Mouse (Mus musculus): Measurements from ENCODE around the gene Sirt7. TPM values are rescaled to one million over a fixed set of nuclear protein-coding genes. Genes with fewer than 3 reads are reported as not detected.

The Sirt7 gene
- polyA plus RNA-seq, 1 experiment from 2014 or later, result 73.1 TPM

DNA sequence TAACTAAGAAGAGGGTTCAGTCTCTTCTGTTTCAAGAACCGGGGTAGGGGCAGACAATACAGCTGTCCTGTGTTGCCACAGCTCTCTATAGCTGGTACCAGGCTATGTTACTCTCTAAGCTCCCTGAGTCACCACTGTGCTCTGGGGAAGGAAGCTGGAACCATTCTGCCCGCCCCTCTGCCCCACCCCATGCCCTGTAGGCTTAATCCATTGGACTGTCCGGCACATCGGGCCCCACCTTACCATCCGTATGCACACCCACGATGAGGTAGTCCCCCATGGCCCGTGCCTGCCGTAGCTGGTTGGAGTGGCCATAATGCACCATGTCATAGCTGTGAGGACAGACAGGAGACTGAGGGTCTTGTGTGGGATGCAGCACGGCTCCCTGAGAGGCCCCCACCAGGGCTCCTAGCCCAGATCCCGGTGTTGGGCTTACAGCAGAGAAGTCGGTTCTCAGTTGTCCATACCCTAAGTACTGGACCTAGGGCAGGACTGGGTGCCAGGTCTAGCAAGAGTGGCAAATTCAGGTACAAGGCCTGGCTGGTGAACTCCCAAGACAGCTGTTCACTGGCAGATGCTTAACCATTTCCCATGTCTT lies 9.3 kb downstream of the Sirt7 start:
- Histone ChIP-seq H3K9me3 (ENCODE audit: control insufficient read depth) (no peaks in the 10 kb centered on the region), H3K9ac (ENCODE audit: low read depth, low read length) (peak overlapping the region; percentile 45), H3K4me1 (replicated peaks; ENCODE audit: control insufficient read depth, insufficient read depth, low read length) (peaks cover 6% of the 10 kb centered on the region; the same call in 1 of the 2 replicates), H3K27ac (ENCODE audit: low read depth, low read length) (peak overlapping the region; percentile 98), H3K36me3 (ENCODE audit: control insufficient read depth, insufficient read depth) (peaks cover 67% of the 10 kb centered on the region), H3K4me3 (ENCODE audit: low read depth, low read length) (0 out of 2 replicates have a peak overlapping the region, but pooled peaks have one; percentile 20), H3K4me2 (replicated peaks; ENCODE audit: low read depth) (peak overlapping the region; percentile 84), H3K27me3 (replicated peaks; ENCODE audit: control insufficient read depth, insufficient read depth, low read length) (no peaks in the 10 kb centered on the region)
- ATAC-seq, result peak; percentile 25
- no peak for TF ChIP-seq CTCF (IDR thresholded peaks at IDR 0.05; ENCODE audit: low read depth)
- WGBS, result 58% methylated on average over 11 of the region's 11 CpGs

DNA sequence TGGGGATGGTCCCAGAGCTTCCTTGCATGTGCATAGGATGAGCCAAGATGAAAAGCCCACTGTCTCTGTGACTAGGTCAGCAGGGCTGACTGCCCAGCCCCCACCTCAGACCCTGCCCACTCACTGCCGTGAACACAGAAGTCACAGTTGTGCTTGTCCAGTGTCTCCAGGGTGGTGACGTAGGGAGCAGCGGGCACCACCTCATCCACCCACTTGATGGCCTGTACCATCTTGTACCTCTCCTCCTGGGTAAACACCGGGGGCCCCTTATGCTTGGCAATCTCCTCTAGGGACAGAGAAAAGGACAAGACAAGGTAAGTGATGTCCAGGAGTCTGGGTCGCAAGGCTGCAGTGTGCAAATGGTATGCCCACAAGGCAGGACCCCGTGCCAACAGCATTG lies 9.9 kb downstream of the Sirt7 start:
- Histone ChIP-seq H3K27me3 (replicated peaks; ENCODE audit: control insufficient read depth, insufficient read depth, low read length) (no peaks in the 10 kb centered on the region), H3K27ac (ENCODE audit: low read depth, low read length) (peak overlapping the region; percentile 98), H3K4me1 (replicated peaks; ENCODE audit: control insufficient read depth, insufficient read depth, low read length) (peaks cover 6% of the 10 kb centered on the region; the same call in 1 of the 2 replicates), H3K4me3 (ENCODE audit: low read depth, low read length) (no peak overlapping the region), H3K9me3 (ENCODE audit: control insufficient read depth) (no peaks in the 10 kb centered on the region), H3K4me2 (replicated peaks; ENCODE audit: low read depth) (peak overlapping the region; percentile 84; the same call in 1 of the 2 replicates), H3K36me3 (ENCODE audit: control insufficient read depth, insufficient read depth) (peaks cover 67% of the 10 kb centered on the region), H3K9ac (ENCODE audit: low read depth, low read length) (peak overlapping the region; percentile 45; the same call in 1 of the 2 replicates)
- WGBS, result 93% methylated on average over 6 of the region's 6 CpGs
- TF ChIP-seq CTCF (IDR thresholded peaks at IDR 0.05; ENCODE audit: low read depth), result no peak
- ATAC-seq, result no peak

DNA sequence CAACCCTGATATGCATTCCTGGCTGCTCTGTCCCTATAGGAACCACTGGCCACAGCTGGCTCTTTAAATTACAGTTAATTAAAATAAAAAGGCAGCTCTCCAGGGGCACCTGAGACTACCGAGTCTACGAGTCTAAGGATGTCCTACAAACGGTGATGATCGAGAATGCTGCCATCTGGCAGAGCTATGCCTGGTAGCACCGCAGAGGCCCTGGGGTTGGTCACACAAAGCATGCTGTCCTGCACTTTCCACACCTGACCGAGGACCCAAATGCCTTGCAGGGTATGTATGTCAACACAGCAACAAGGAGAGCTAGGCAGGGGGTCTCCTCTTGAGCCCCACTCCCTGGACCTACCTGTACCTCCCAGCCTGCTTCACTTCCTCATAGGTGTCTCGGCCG lies 11.1 kb downstream of the Sirt7 start:
- no peak for ATAC-seq
- H3K4me1 ChIP-seq (replicated peaks; ENCODE audit: control insufficient read depth, insufficient read depth, low read length), result peaks cover 6% of the 10 kb centered on the region; the same call in 1 of the 2 replicates
- H3K27me3 ChIP-seq (replicated peaks; ENCODE audit: control insufficient read depth, insufficient read depth, low read length), result no peaks in the 10 kb centered on the region
- H3K4me3 ChIP-seq (ENCODE audit: low read depth, low read length), result no peak overlapping the region
- peaks cover 62% of the 10 kb centered on the region for H3K36me3 ChIP-seq (ENCODE audit: control insufficient read depth, insufficient read depth)
- no peak overlapping the region for H3K4me2 ChIP-seq (replicated peaks; ENCODE audit: low read depth)
- H3K9ac ChIP-seq (ENCODE audit: low read depth, low read length), result no peak overlapping the region
- no peak for TF ChIP-seq CTCF (IDR thresholded peaks at IDR 0.05; ENCODE audit: low read depth)
- no peaks in the 10 kb centered on the region for H3K9me3 ChIP-seq (ENCODE audit: control insufficient read depth)
- H3K27ac ChIP-seq (ENCODE audit: low read depth, low read length), result no peak overlapping the region
- 84% methylated on average over 8 of the region's 8 CpGs for WGBS

DNA sequence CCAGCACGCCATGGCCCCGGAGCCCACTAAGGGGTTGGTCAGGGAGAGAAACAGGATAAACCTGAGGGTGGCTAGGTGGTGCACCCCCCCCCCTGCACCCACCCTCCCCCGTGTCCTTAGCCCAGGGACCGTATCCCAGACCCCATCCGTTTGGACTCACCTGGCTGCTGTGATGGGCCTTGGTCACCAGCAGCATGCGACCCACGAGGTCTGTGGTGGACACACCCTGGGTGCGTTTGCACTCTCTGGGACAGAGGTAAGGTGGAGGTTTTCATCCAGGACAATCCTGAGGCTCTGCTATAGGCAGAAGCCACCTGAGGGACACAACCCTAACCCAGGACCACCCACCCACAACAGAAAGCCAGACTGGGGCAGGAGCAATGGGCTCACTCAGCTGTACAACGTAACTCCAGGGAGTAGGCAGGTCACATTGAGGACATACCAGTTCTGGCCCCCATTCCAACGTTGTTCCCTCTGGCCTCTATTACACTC lies 11.5 kb downstream of the Sirt7 start:
- H3K27me3 ChIP-seq (replicated peaks; ENCODE audit: control insufficient read depth, insufficient read depth, low read length), result no peaks in the 10 kb centered on the region
- peaks cover 58% of the 10 kb centered on the region for H3K36me3 ChIP-seq (ENCODE audit: control insufficient read depth, insufficient read depth)

DNA sequence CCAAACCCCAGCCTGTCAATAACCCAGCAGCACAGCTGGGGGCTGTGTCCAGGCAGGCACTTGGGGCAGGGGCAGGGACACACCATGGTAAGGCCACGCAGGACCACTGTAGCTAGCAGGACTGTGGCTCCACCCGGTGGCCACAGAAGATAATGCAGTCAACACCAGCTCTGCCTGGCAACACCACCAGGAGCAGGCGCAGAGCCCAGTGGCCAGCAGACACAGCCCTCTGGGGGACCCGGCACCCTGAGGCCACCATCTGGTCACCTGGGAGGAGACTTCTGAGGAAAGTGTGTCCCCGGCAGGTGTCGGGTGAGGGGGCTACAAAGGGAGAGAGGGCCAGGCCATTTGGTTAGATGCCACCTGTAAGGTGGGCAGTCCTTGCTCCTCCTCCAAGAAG lies 12.3 kb downstream of the Sirt7 start:
- no peak overlapping the region for H3K9ac ChIP-seq (ENCODE audit: low read depth, low read length)
- no peak for ATAC-seq
- H3K4me1 ChIP-seq (replicated peaks; ENCODE audit: control insufficient read depth, insufficient read depth, low read length), result peaks cover 6% of the 10 kb centered on the region; the same call in 1 of the 2 replicates
- TF ChIP-seq CTCF (IDR thresholded peaks at IDR 0.05; ENCODE audit: low read depth), result peak; percentile 92
- H3K36me3 ChIP-seq (ENCODE audit: control insufficient read depth, insufficient read depth), result peaks cover 52% of the 10 kb centered on the region
- no peaks in the 10 kb centered on the region for H3K27me3 ChIP-seq (replicated peaks; ENCODE audit: control insufficient read depth, insufficient read depth, low read length)
- 43% methylated on average over 6 of the region's 6 CpGs for WGBS
- H3K4me2 ChIP-seq (replicated peaks; ENCODE audit: low read depth), result no peak overlapping the region
- H3K4me3 ChIP-seq (ENCODE audit: low read depth, low read length), result no peak overlapping the region
- no peaks in the 10 kb centered on the region for H3K9me3 ChIP-seq (ENCODE audit: control insufficient read depth)
- no peak overlapping the region for H3K27ac ChIP-seq (ENCODE audit: low read depth, low read length)

More for the DNA sequence above, 11.5 kb downstream of the Sirt7 start:
- peak overlapping the region; percentile 28; the same call in 1 of the 2 replicates for H3K27ac ChIP-seq (ENCODE audit: low read depth, low read length)
- no peaks in the 10 kb centered on the region for H3K9me3 ChIP-seq (ENCODE audit: control insufficient read depth)
- H3K4me1 ChIP-seq (replicated peaks; ENCODE audit: control insufficient read depth, insufficient read depth, low read length), result peaks cover 6% of the 10 kb centered on the region; the same call in 1 of the 2 replicates
- ATAC-seq, result no peak
- TF ChIP-seq CTCF (IDR thresholded peaks at IDR 0.05; ENCODE audit: low read depth), result no peak
- WGBS, result 79% methylated on average over 10 of the region's 10 CpGs
- H3K4me3 ChIP-seq (ENCODE audit: low read depth, low read length), result no peak overlapping the region
- no peak overlapping the region for H3K4me2 ChIP-seq (replicated peaks; ENCODE audit: low read depth)
- no peak overlapping the region for H3K9ac ChIP-seq (ENCODE audit: low read depth, low read length)

DNA sequence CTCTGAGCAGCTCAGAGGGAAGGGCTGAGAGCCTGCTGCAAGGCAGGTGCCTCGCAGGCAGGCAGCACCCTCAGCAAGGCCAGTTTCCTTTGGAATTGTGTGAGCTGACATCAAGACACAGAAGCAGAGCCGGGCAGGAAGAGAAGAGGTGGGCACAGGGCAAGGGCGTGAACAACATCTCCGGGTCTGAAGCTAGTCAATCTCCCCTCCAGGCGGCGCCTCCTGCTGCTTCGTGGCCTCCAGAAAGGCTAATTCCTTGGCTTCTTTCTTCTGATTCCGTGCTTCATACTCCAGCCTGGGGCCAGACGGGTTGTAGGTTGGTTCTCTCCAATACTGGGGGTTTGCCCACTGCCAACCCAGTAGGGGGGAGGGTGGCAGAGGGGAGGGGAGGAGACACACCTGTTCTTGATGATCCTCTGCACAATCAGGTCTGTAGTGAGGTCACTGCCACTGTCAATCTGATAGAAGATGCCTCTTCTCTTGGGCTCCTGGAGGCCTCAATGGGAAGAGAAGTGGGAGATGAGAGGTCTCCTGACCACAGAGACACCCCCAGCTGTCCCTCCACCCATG lies 14.5 kb downstream of the Sirt7 start:
- H3K36me3 ChIP-seq (ENCODE audit: control insufficient read depth, insufficient read depth), result peaks cover 58% of the 10 kb centered on the region
- ATAC-seq, result no peak
- no peaks in the 10 kb centered on the region for H3K9me3 ChIP-seq (ENCODE audit: control insufficient read depth)
- WGBS, result 81% methylated on average over 9 of the region's 9 CpGs
- no peak for TF ChIP-seq CTCF (IDR thresholded peaks at IDR 0.05; ENCODE audit: low read depth)
- H3K9ac ChIP-seq (ENCODE audit: low read depth, low read length), result no peak overlapping the region
- no peak overlapping the region for H3K27ac ChIP-seq (ENCODE audit: low read depth, low read length)
- H3K4me3 ChIP-seq (ENCODE audit: low read depth, low read length), result no peak overlapping the region
- H3K4me2 ChIP-seq (replicated peaks; ENCODE audit: low read depth), result no peak overlapping the region
- no peaks in the 10 kb centered on the region for H3K27me3 ChIP-seq (replicated peaks; ENCODE audit: control insufficient read depth, insufficient read depth, low read length)
- H3K4me1 ChIP-seq (replicated peaks; ENCODE audit: control insufficient read depth, insufficient read depth, low read length), result no peaks in the 10 kb centered on the region; the same call in 1 of the 2 replicates

All from intestine, postnatal 0 days (tissue).